Mouse (Mus musculus) CH12.LX (cell line): ENCODE results near the gene Gcm1.

ENCODE experiments used
- CTCF ChIP-seq, 2 experiments: IDR thresholded peaks in 1 of 2; conservative IDR thresholded peaks in 1 of 2; 2 replicates each; pipeline ENCODE4 v1.5.1; 2011 to 2012; ENCODE audit warnings: low read depth in 2 of 2, low read length in 2 of 2, improper control_type of control experiment in 1 of 2, inconsistent platforms in 1 of 2, mild to moderate bottlenecking in 1 of 2, moderate library complexity in 1 of 2
- EP300 ChIP-seq: IDR thresholded peaks from 2 replicates; pipeline ENCODE4 v1.6.1; 2011; ENCODE audit warnings: low read length, improper control_type of control experiment
- ETS1 ChIP-seq: conservative IDR thresholded peaks from 2 replicates; pipeline ENCODE4 v1.6.1; 2012; ENCODE audit warnings: low read depth, mild to moderate bottlenecking, inconsistent platforms, low read length, improper control_type of control experiment, moderate library complexity
- MYC ChIP-seq: IDR thresholded peaks from 2 replicates; pipeline ENCODE4 v1.6.1; 2011; ENCODE audit warnings: low read depth, mild to moderate bottlenecking, improper control_type of control experiment, low read length
- POLR2A ChIP-seq: IDR thresholded peaks from 2 replicates; pipeline ENCODE4 v1.6.1; 2011; ENCODE audit warnings: low read depth, mild to moderate bottlenecking, improper control_type of control experiment, low read length
- USF1 ChIP-seq: IDR thresholded peaks from 2 replicates; pipeline ENCODE4 v1.6.1; 2014; ENCODE audit warnings: low read depth, mild to moderate bottlenecking, inconsistent platforms, low read length, improper control_type of control experiment
- ZC3H11A ChIP-seq: IDR thresholded peaks from 2 replicates; pipeline ENCODE4 v1.6.1; 2012; ENCODE audit warnings: low read depth, mild to moderate bottlenecking, inconsistent platforms, low read length, improper control_type of control experiment
- ZKSCAN1 ChIP-seq: IDR thresholded peaks from 2 replicates; pipeline ENCODE4 v1.6.1; 2012; ENCODE audit warnings: low read depth, inconsistent platforms, low read length, improper control_type of control experiment, borderline replicate concordance

DNA sequence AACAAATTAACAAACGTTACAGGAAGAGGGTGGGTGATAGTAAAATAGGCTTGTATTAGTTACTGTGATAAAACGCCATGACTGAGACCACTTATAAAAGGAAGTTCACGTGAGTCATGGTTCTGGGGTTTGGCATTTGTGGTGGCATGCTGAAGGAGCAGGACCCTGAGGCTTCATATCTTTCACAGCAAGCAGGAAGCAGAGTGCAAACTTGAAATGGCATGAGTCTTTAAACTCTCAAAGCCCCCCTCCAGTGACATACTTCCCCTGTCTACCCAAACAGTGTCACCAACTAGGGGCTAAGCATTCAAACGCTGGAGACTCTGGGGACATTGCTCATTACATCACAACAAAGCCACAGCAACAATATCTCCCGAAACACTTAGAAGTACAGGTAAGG, 49.2 kb downstream of the Gcm1 start:
- TF ChIP-seq CTCF (conservative IDR thresholded peaks at IDR 0.05 in 1 of 2, IDR thresholded peaks at IDR 0.05 in 1 of 2; ENCODE audit: low read depth in 2 of 2, low read length in 2 of 2) (no peak), ETS1 (no peak), ZKSCAN1 (no peak), MYC (no peak), POLR2A (no peak), EP300 (no peak), ZC3H11A (no peak), USF1 (no peak)
